Mouse (Mus musculus) neural tube, embryonic 14.5 days (tissue): ENCODE measurements around the gene Fam170b. TPM values are rescaled to one million over a fixed set of nuclear protein-coding genes. Genes with fewer than 3 reads are reported as not detected.

Experiments
- ATAC-seq: fragments of 200-750 bp; cut with Nextera tagmentation; 2 replicates; pipeline ENCODE4 v1.8.0; 2017; ENCODE audit warnings: low read depth, mild to moderate bottlenecking, moderate TSS enrichment, moderate library complexity
- H3K27ac ChIP-seq: fragments of 300-500 bp; sonication (generic); 2 replicates; pipeline ENCODE4 v1.5.1; 2014; ENCODE audit warnings: low read depth, mild to moderate bottlenecking, control low read depth, low read length, moderate library complexity, mixed read lengths
- H3K27me3 ChIP-seq: fragments of 300-500 bp; sonication (generic); 2 replicates; pipeline ENCODE4 v1.6.1; 2014; ENCODE audit warnings: low read length; ENCODE audit not compliant: control insufficient read depth, insufficient read depth
- H3K36me3 ChIP-seq: fragments of 300-500 bp; sonication (generic); 2 replicates; pipeline ENCODE4 v1.6.1; 2014; ENCODE audit warnings: low read length, mixed read lengths; ENCODE audit not compliant: control insufficient read depth, insufficient read depth
- H3K4me1 ChIP-seq: fragments of 300-500 bp; sonication (generic); 2 replicates; pipeline ENCODE4 v1.6.1; 2014; ENCODE audit warnings: low read length; ENCODE audit not compliant: control insufficient read depth, insufficient read depth
- H3K4me2 ChIP-seq: fragments of 300-500 bp; sonication (generic); 2 replicates; pipeline ENCODE4 v1.6.1; 2014; ENCODE audit warnings: mild to moderate bottlenecking, low read depth, low read length, control low read depth
- H3K4me3 ChIP-seq: fragments of 300-500 bp; sonication (generic); 2 replicates; pipeline ENCODE4 v1.5.1; 2014; ENCODE audit warnings: low read depth, low read length, control low read depth, mixed read lengths
- H3K9ac ChIP-seq: fragments of 300-500 bp; sonication (generic); replicated peaks from 2 replicates; pipeline ENCODE4 v1.6.1; 2014; ENCODE audit warnings: low read depth, mild to moderate bottlenecking, control low read depth, low read length, mixed read lengths
- H3K9me3 ChIP-seq: fragments of 300-500 bp; sonication (generic); 2 replicates; pipeline ENCODE4 v1.6.1; 2016; ENCODE audit warnings: low read length; ENCODE audit not compliant: control insufficient read depth
- WGBS: fragments of 180-500 bp; shearing (Covaris S2); extraction: QIAGEN DNeasy Blood & Tissue Kit; methylation state at CpG from one replicate; pipeline ENCODE4 v1.1.7; 2014; 5-methylcytosine and 5-hydroxymethylcytosine counted together
- polyA plus RNA-seq: library from polyadenylated mRNA; unstranded; fragments of >200 nt; fragmentation: Nextera tagmentation; extraction: Ambion mirVana; gene quantifications from 2 replicates; pipeline ENCODE4 v1.2.1, GENCODE M21; 2014

Gene Fam170b
- polyA plus RNA-seq, 1 experiment from 2014 or later = not detected

- H3K9me3 ChIP-seq = no peaks in the 10 kb centered on the region
- H3K4me2 ChIP-seq = no peak overlapping the region
- no peaks in the 10 kb centered on the region for H3K36me3 ChIP-seq
- 90% methylated on average over 4 of the region's 4 CpGs for WGBS
- H3K27ac ChIP-seq = no peak overlapping the region
- H3K4me1 ChIP-seq = no peaks in the 10 kb centered on the region
- no peak overlapping the region for H3K9ac ChIP-seq
- H3K27me3 ChIP-seq = no peaks in the 10 kb centered on the region
- no peak overlapping the region for H3K4me3 ChIP-seq
- ATAC-seq = no peak
Measured at GRCm38 (mm10) chr14:32854059-32854458, 20.3 kb downstream of the Fam170b start.

GRCm38 (mm10) chr14:32856246-32856645 is 22.5 kb downstream of the Fam170b start:
- Histone ChIP-seq H3K9ac (peak overlapping the region; percentile 68; the same call in 1 of the 2 replicates), H3K4me3 (peak overlapping the region; percentile 46; the same call in 1 of the 2 replicates), H3K9me3 (no peaks in the 10 kb centered on the region), H3K27ac (no peak overlapping the region), H3K27me3 (no peaks in the 10 kb centered on the region), H3K4me2 (peak overlapping the region; percentile 94), H3K4me1 (0 out of 2 replicates have a peak, but pooled peaks cover 2% of the 10 kb centered on the region), H3K36me3 (no peaks in the 10 kb centered on the region)
- no peak for ATAC-seq
- WGBS = 51% methylated on average over 5 of the region's 5 CpGs

GRCm38 (mm10) chr14:32856681-32857328 is 23.0 kb downstream of the Fam170b start, which contains the start of gene Vstm4:
Vstm4 (plus strand) TSS chr14:32856756.
- no peaks in the 10 kb centered on the region for H3K9me3 ChIP-seq
- no peaks in the 10 kb centered on the region for H3K27me3 ChIP-seq
- 0 out of 2 replicates have a peak, but pooled peaks cover 4% of the 10 kb centered on the region for H3K4me1 ChIP-seq
- peak within 1 kb of the TSS; percentile 46 for H3K4me3 ChIP-seq
- peak within 1 kb of the TSS; percentile 68 for H3K9ac ChIP-seq
- H3K4me2 ChIP-seq = peak within 1 kb of the TSS; percentile 94
- H3K36me3 ChIP-seq = no peaks in the 10 kb centered on the region
- H3K27ac ChIP-seq = no peak within 1 kb of the TSS
- peak; percentile 83 for ATAC-seq
- 1% methylated on average over 51 of the region's 68 CpGs for WGBS

GRCm38 (mm10) chr14:32858361-32858760 is 24.6 kb downstream of the Fam170b start:
- H3K27me3 ChIP-seq = no peaks in the 10 kb centered on the region
- no peak for ATAC-seq
- H3K27ac ChIP-seq = no peak overlapping the region
- no peak overlapping the region for H3K4me2 ChIP-seq
- H3K9ac ChIP-seq = no peak overlapping the region
- no peak overlapping the region for H3K4me3 ChIP-seq
- H3K36me3 ChIP-seq = no peaks in the 10 kb centered on the region
- H3K4me1 ChIP-seq = 0 out of 2 replicates have a peak, but pooled peaks cover 4% of the 10 kb centered on the region
- WGBS = 90% methylated on average over 10 of the region's 10 CpGs
- H3K9me3 ChIP-seq = no peaks in the 10 kb centered on the region

GRCm38 (mm10) chr14:32858941-32859510 is 25.3 kb downstream of the Fam170b start:
- Histone ChIP-seq H3K4me1 (0 out of 2 replicates have a peak, but pooled peaks cover 4% of the 10 kb centered on the region), H3K4me2 (no peak overlapping the region), H3K9ac (no peak overlapping the region), H3K4me3 (no peak overlapping the region), H3K27ac (no peak overlapping the region), H3K36me3 (no peaks in the 10 kb centered on the region), H3K9me3 (no peaks in the 10 kb centered on the region), H3K27me3 (no peaks in the 10 kb centered on the region)
- ATAC-seq = no peak
- WGBS = 72% methylated on average over 6 of the region's 6 CpGs

- ATAC-seq = no peak
- no peak overlapping the region for H3K27ac ChIP-seq
- no peaks in the 10 kb centered on the region for H3K27me3 ChIP-seq
- H3K9ac ChIP-seq = no peak overlapping the region
- no peaks in the 10 kb centered on the region for H3K36me3 ChIP-seq
- WGBS = 62% methylated on average over 11 of the region's 11 CpGs
- 0 out of 2 replicates have a peak, but pooled peaks cover 4% of the 10 kb centered on the region for H3K4me1 ChIP-seq
- H3K4me3 ChIP-seq = no peak overlapping the region
- H3K9me3 ChIP-seq = no peaks in the 10 kb centered on the region
- no peak overlapping the region for H3K4me2 ChIP-seq
Measured at GRCm38 (mm10) chr14:32859831-32860569, 26.2 kb downstream of the Fam170b start.

GRCm38 (mm10) chr14:32861149-32861581 is 27.4 kb downstream of the Fam170b start:
- ATAC-seq = no peak
- no peak overlapping the region for H3K27ac ChIP-seq

GRCm38 (mm10) chr14:32861656-32862055 is 27.9 kb downstream of the Fam170b start:
- ATAC-seq = no peak
- 0 out of 2 replicates have a peak, but pooled peaks cover 4% of the 10 kb centered on the region for H3K4me1 ChIP-seq
- no peak overlapping the region for H3K4me3 ChIP-seq
- WGBS = 43% methylated on average over 2 of the region's 2 CpGs
- no peak overlapping the region for H3K9ac ChIP-seq
- no peak overlapping the region for H3K4me2 ChIP-seq
- no peaks in the 10 kb centered on the region for H3K27me3 ChIP-seq
- no peaks in the 10 kb centered on the region for H3K36me3 ChIP-seq
- no peak overlapping the region for H3K27ac ChIP-seq
- no peaks in the 10 kb centered on the region for H3K9me3 ChIP-seq

More at GRCm38 (mm10) chr14:32861149-32861581, 27.4 kb downstream of the Fam170b start:
- no peaks in the 10 kb centered on the region for H3K27me3 ChIP-seq
- 0 out of 2 replicates have a peak, but pooled peaks cover 4% of the 10 kb centered on the region for H3K4me1 ChIP-seq
- no peak overlapping the region for H3K9ac ChIP-seq
- no peaks in the 10 kb centered on the region for H3K9me3 ChIP-seq
- H3K4me3 ChIP-seq = no peak overlapping the region
- H3K36me3 ChIP-seq = no peaks in the 10 kb centered on the region
- WGBS = 32% methylated on average over 6 of the region's 6 CpGs
- H3K4me2 ChIP-seq = no peak overlapping the region
